Mouse (Mus musculus): ENCODE results near the gene Gm4214. TPM values are rescaled to one million over a fixed set of nuclear protein-coding genes. Genes with fewer than 3 reads are reported as not detected.
"Not testable (repeated sequence)": the region's sequence is repeated elsewhere in the genome, so short reads cannot be mapped to it uniquely, and the experiment has no call there.

The Gm4214 gene
- not detected in 2 replicates for polyA plus RNA-seq (2016; fragmentation: Nextera tagmentation; extraction: Ambion mirVana)

DNA sequence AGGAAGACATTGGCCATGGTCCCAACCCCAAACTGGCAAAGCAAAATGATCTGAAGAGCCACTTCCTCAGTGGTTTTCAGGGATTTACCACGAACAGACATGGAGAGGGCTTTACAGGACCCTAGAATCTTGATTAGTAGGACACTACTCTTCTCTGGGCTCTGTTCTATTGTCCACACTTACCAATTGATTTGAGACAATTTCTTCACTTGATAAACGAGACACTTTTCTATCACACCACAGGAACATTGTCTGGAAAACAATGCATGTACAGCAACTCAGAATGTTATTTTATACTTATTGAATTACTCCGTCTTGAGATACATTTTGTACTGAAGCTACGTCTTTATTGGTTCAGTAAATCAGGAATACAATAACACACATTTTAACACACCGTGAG lies at the start of gene Gm4214:
TSS of gene Gm4214 (minus strand) at position 101 of the 400 bp plus-strand sequence.
- H3K27ac ChIP-seq; H3K9ac ChIP-seq; ATAC-seq (ENCODE audit: low FRiP score); H3K4me1 ChIP-seq; H3K4me2 ChIP-seq; H3K4me3 ChIP-seq (replicated peaks); H3K36me3 ChIP-seq (replicated peaks); H3K9me3 ChIP-seq; H3K27me3 ChIP-seq: not testable (repeated sequence)
- no CpG with 5 or more reads among the region's 5 CpGs for WGBS

DNA sequence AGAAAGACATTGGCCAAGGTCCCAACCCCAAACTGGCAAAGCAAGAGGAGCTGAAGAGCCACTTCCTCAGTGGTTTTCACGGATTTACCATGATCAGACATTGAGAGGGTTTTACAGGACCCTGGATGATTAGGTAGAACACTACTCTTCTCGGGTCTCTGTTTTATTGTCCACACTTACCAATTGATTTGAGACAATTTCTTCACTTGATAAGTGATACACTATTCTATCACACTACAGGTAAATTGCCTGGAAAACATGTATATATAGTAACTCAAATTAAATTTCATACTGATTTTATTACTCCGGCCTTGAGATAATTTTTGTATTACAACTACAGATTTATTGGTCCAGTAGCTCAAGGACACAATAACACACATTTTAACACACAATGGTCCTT lies 35.4 kb upstream of the Gm4214 start, which contains the start of gene Gm4216:
TSS of gene Gm4216 (minus strand) at position 101 of the 400 bp plus-strand sequence.
- not testable (repeated sequence) for H3K27me3 ChIP-seq; H3K9ac ChIP-seq; H3K4me1 ChIP-seq; H3K36me3 ChIP-seq (replicated peaks); H3K27ac ChIP-seq; H3K4me3 ChIP-seq (replicated peaks); H3K9me3 ChIP-seq; H3K4me2 ChIP-seq; ATAC-seq (ENCODE audit: low FRiP score)
- no CpG with 5 or more reads among the region's 3 CpGs for WGBS

Other genes with a start within 250 kb of the Gm4214 start
- gene Vmn1r157, start 223.0 kb downstream of the Gm4214 start, polyA plus RNA-seq (2016; fragmentation: Nextera tagmentation; extraction: Ambion mirVana), result not detected in 2 replicates
- gene Vmn1r158, start 193.9 kb downstream of the Gm4214 start, polyA plus RNA-seq (2016; fragmentation: Nextera tagmentation; extraction: Ambion mirVana), result not detected in 2 replicates
- gene Vmn1r159, start 141.1 kb downstream of the Gm4214 start, polyA plus RNA-seq (2016; fragmentation: Nextera tagmentation; extraction: Ambion mirVana), result not detected in 2 replicates
- gene Vmn1r160, start 113.4 kb downstream of the Gm4214 start, polyA plus RNA-seq (2016; fragmentation: Nextera tagmentation; extraction: Ambion mirVana), result not detected in 2 replicates
- not detected in 2 replicates for gene Gm4216, start 35.2 kb upstream of the Gm4214 start, polyA plus RNA-seq (2016; fragmentation: Nextera tagmentation; extraction: Ambion mirVana)
- not detected in 2 replicates for gene Vmn1r163, start 70.9 kb upstream of the Gm4214 start, polyA plus RNA-seq (2016; fragmentation: Nextera tagmentation; extraction: Ambion mirVana)
- gene Gm8720, start 82.8 kb upstream of the Gm4214 start, polyA plus RNA-seq (2016; fragmentation: Nextera tagmentation; extraction: Ambion mirVana), result not detected in 2 replicates
- not detected in 2 replicates for gene Gm10662, start 159.8 kb upstream of the Gm4214 start, polyA plus RNA-seq (2016; fragmentation: Nextera tagmentation; extraction: Ambion mirVana)
- gene Vmn1r165, start 232.7 kb upstream of the Gm4214 start, polyA plus RNA-seq (2016; fragmentation: Nextera tagmentation; extraction: Ambion mirVana), result not detected in 2 replicates

Data from forebrain, embryonic 12.5 days (tissue).